Mouse (Mus musculus) central nervous system, embryonic 14 days (tissue): ENCODE data around the gene Bag6. TPM values are rescaled to one million over a fixed set of nuclear protein-coding genes. Genes with fewer than 3 reads are reported as not detected.

Source experiments
- polyA plus RNA-seq: library from polyadenylated mRNA; depleted of rRNA; stranded (reverse); fragments of >200 nt; gene quantifications from 2 replicates; pipeline ENCODE4 v1.2.3, GENCODE M21; 2012; rRNA removed

Bag6 gene
- 327 and 363 TPM in 2 replicates for polyA plus RNA-seq

GRCm38 (mm10) chr17:35134801-35135590 lies at the start of gene Bag6:
Gene Bag6 (plus strand): TSS chr17:35135178.

DNA sequence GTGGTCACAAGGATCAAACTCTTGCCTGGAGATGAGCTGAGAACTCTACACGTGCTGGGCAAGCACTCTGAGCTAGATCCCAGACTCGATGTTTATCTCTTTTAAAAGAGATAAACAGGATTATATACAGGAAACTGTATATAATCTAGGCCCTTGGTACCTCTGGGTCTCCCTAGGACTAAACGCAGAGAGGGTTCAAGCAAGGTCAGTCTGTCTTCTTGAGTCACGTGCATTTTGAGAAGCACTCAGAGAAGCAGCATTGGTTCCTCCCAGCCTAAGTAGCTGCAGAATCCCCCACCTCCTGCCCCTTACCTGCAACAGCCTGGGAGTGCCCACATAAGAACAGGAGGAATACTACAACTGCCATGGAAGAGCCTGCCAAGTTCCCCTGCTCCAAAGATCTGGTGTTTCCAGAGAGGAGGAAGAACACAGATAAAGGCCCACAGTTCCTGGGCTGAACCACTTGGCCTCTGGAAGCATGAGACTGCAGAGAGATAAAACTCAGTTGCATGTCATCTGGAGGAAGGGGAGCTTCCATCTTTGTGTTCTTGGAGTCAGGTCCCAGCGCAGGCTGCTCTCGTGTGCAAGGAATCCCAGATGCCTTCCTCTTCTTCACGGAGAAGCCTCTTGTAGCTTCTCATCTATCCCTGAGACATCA lies 49.6 kb upstream of the Bag6 start, which contains the start of gene Ly6g6f:
Gene Ly6g6f (minus strand): TSS at position 403 of the 658 bp plus-strand sequence.

DNA sequence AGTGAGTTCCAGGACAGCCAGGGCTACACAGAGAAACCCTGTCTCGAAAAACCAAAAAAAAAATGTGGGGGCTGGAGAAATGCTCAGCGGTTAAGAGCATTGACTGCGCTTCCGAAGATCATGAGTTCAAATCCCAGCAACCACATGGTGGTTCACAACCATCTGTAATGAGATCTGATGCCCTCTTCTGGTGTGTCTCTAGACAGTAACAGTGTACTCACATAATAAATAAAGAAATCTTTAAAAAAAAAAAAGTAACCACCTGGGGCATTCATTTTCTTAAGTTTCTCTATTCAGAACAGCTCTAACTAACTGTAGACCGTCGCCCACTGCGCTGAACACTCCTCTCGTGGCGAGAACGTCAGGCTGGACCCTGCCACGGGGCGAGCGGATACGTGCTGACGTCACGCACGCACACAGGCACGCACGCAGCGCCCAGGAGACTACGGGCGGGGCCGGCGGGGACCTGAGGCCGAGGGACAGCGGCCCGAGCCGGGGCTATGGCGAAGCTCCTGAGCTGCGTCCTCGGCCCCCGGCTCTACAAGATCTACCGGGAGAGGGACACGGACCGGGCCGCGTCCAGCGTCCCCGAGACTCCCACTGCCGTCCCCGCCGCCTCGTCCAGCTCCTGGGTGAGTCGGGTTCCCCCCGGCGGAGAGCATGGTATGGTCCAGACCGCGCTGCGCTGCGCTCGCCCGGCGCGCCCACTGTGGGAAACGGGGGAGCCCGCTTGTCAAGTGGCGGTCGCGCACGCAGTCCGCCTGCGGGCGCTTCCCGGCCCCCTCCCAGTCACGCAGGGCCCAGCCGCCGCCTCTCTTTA lies 45.9 kb upstream of the Bag6 start, which contains the start of gene Abhd16a:
Gene Abhd16a (plus strand): TSS at position 439 of the 820 bp plus-strand sequence.

GRCm38 (mm10) chr17:35108097-35108496 lies 26.9 kb upstream of the Bag6 start, which contains the start of gene Ly6g5c:
Gene Ly6g5c (plus strand): TSS chr17:35108279.

DNA sequence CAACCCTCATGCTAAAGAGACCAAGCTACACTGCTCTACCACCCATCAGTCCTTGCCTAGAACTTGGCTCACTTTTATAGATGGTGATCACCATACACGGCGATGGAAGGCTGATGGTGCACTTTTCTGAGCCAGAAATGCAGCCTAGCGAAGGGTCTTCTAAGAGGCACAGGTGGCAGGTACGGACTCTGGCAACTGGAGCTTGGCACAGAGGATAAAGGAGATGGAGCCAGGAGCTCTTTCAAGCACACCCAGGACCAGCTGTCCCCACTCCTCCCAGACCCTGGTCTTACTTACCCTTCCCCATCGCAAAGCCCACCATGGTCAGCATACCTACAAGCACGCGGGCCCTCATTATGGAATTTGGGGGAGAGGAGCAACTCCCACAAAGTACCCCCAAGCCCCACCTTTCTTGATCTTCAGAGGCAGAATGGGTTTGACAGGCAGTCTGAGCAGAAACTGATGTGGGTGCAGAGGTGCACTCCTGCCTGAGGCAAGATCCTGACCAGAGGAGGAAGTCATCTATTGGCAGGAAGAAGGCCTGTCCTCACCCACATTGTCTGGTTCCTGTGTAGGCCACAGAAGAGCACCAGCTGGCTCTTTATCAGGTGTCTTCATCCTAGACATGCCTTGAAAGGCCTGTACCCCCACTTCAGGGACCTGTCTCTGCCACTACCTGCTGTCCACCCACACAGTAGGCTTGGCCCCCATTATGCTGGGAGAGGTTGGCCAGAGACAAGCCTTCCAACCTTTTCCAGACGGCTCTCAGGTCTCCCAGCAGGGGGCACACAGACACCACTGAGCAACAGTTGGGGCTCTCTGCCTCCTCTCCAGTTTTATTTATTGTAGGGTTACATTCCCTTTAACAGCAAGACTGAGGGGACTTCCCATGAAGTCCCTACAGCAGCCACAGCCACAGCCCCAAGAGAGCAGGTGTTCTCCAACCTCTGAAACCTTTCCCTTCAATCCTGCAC lies 19.6 kb upstream of the Bag6 start, which contains the start of gene Ly6g5b:
Gene Ly6g5b (minus strand): TSS at position 383 of the 974 bp plus-strand sequence.

GRCm38 (mm10) chr17:35121143-35121799 lies 13.7 kb upstream of the Bag6 start, which contains the start of gene Gpank1:
Gene Gpank1 (plus strand): TSS chr17:35121455.

DNA sequence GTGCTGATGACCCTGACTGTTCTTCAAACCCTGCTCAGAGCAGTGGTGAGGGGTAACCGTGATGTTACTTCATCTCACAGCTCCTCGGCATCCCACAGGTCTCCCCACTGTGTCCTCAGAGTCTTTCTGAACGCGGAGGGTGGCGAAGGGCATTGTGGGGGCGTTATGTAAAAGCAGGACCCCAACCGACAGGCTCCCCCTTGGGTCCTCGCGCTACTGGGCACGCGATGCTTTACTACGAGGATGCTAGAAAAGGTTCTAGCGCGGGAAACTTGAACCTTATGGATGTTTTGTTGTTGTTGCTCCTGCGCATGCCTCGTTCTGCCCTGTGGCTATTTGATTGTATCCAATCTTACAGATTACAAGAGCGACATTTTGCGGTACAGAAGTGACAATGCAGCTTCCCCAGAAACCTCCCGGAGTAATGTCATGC lies 13.1 kb upstream of the Bag6 start, which contains the start of gene Csnk2b:
Gene Csnk2b (minus strand): TSS at position 183 of the 433 bp plus-strand sequence.

GRCm38 (mm10) chr17:35126206-35126611 lies 8.8 kb upstream of the Bag6 start, which contains the start of gene D17H6S53E:
Gene D17H6S53E (plus strand): TSS chr17:35126373.

GRCm38 (mm10) chr17:35131500-35132173 lies 3.3 kb upstream of the Bag6 start, which contains the start of gene Apom:
Gene Apom (minus strand): TSS chr17:35132050.

DNA sequence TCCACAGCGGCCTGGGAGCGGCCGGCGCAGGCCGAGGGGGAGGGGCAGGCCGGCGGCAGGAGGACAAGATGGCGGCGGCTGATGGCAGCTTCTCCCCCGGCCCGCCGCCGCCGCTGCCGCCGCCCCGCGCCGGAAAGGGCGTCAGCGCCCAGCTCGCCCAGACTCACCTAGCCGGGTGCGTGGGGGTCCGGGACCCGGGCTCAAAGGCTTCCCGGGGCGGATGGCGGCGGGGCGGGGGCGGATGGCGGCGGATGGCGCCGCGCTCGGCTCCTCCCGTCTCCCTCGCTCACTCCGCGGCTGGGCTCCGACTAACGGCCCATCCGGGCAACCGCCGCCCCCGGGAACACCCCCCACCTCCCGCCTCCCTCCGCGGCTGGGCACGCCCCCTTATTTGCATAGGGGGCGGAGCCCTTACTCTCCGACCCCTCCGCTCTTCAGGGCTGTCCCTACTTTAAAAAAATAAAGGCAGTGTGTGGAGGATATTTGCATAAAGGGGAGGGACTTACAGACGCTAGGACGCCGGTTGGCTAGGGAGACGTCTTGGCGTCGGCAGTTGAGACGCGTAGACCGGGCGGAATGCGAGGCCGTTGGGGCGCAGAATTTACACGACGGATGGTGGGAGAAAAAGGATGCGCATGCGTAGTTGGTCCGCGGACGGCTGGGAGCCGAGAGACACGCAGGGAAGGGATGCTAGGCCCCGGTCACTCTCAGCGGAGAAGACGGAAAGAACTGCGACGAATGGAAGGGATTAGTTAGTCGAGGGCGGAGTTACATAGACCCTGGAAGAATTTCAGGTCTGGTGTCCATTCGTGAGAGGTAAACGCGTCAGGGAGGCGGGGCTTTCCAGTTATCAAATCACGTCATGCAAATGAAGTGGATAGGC lies 29.8 kb downstream of the Bag6 start, which contains the start of gene Prrc2a:
Gene Prrc2a (minus strand): TSS at position 330 of the 883 bp plus-strand sequence.

DNA sequence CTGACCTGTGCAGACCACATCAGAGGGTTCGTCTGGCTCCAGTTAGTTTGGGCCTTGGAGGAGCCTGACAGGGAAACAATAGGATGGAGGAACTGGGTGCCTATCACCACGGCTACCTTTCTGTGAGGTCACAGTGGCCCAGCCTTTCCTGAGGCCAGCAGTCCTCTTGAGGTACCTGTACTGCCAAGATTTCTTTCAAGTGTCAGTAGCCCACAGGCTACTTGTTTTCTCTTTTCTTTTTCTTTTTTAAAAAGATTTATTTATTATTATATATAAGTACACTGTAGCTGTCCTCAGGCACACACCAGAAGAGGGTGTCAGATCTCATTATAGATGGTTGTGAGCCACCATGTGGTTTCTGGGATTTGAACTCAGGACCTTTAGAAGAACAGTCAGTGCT lies 41.0 kb downstream of the Bag6 start, which contains the start of gene Aif1:
Gene Aif1 (minus strand): TSS at position 101 of the 400 bp plus-strand sequence.

DNA sequence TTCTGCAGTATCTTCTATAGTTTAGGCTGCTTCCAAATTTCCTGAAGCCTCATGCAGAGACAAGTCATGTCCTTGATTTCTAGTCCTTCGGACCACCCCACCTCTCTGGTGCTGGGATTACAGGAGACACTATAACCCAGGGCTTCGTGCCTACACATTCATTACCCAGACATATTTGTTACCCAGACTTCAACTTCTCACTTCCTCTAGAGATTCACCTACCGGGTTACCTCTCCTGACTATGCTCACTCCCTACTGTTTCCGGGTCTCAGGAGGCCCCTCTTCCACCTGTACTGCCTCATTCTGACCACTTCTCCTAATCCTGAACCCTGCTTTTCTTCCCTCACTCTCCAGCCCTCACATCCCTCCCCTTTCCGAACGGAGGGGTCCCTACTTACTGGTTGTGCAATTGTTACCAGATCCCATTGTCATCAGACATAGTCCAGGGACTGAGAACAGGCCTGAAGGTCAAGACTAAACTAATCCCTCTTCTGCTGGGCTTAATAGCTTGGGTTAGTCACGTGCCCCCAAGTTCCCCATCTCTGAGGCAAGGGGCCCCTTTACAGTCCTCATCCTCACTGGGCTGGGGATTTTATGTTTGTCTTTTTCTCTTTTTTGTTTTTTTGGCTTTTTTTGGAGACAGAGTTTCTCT lies 53.1 kb downstream of the Bag6 start, which contains the start of gene Lst1:
Gene Lst1 (minus strand): TSS at position 481 of the 652 bp plus-strand sequence.

DNA sequence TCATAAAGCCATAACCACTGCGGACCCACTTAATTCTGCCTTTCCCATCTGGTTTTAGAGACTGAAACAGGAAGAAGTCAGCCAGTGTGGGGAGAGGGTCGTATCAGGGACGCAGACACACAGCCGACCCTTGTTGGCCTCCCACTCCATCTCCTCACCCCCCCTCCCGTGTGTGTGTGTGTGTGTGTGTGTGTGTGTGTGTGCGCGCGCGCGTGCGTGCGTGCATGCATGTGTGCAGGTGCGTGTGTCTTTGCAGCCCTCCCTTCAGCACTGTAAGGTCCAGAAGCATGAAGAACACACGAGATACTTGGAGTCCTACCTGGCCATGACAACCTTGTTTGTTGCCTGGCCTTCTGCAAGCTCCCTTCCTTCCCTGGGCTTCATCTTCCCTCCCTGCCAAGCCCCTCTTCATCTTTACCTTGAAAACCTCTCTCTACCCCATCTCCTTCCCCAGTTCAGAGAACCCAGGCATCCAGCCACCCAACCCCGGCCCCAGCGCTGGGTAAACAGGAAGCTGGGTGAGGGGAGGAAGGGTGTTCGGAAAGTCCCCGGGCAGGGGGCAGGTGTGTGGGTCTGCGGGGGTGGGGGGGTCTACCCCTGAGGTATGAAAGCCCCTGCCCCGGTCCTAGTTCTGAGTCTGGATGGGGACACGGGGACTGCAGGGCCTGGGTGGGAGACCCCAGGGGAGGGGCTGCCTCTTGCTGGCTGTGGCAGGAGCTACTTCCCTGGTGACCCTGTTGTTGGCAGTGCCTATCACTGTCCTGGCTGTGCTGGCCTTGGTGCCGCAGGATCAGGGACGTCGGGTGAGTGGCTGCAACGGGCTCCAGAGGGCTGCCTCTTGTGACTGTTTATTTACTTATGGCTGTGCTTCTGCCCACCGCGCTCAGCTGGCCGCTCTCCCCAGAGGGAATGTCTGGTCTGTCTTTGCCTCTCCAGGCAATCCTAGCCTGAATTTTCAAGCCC lies 59.2 kb downstream of the Bag6 start, which contains the start of gene Ltb:
Gene Ltb (plus strand): TSS at position 559 of the 963 bp plus-strand sequence.

